Mouse (Mus musculus) gastrocnemius, postnatal 10 days (tissue): ENCODE measurements at regions not wholly inside any gene's neighbourhood (a gene's known extent, or its start where the extent isn't known, plus 50 kb on each side); places are given as distances from the start of the nearest gene placed in this dataset.

Experiments
- DNase-seq: peaks from one replicate; pipeline ENCODE4 v3.0.0; 2021; ENCODE audit warnings: mixed read lengths

DNA sequence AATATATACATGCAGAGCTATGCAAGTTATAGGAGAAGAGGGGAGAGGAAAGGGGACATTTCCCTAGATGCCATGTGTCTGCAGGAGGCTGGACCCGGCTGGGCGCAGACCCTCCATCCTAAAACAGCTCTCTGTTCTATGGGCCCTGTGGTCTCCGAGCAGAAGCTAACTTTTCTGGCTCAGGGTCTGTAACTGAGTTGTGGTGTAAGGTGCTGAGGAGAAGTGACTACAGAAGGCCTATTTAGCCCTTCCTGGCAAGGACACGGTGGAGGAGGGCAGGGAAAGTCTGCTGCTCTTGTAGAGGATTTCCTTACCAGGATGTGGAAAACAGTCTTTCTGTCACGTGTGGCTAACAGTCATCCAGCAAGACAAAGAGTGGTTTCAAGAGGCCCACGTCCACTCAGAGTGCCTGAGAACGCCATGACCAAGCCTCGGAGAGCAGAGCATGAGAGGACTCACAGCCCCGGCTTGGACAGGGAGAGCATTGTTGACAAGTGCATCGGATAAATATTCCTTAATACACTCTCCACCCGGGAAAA is 216.2 kb downstream of the Setd4 start:
- DNase-seq = no peak

DNA sequence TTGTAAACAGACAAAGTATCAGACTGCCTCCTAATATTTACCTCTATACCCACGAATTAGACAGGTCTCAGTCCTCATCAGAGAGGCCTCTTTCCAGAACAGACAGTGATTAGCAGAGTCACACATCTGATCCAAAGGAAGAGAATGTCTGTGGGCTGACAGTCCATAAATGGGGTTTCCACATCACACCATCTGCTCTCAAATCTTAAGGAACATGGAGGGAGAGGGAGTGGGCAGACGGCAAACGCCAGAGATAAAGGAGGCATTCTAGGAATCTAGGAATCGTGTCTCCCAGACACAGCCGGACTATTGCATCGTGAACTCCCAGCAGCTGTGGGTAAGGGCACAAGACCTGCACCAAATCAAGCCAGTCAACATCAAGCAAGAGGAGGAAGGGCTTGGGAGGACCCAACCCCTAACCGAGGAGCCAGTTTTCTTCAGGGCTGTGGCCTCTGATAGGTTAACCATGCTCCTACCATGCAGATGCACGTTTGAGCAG is 219.8 kb downstream of the Setd4 start:
- no peak for DNase-seq

- DNase-seq = no peak
Observed at GRCm38 (mm10) chr16:93382945-93383344, 220.9 kb downstream of the Setd4 start.

- no peak for DNase-seq
Observed at GRCm38 (mm10) chr16:93380717-93381671, 222.9 kb downstream of the Setd4 start.

DNA sequence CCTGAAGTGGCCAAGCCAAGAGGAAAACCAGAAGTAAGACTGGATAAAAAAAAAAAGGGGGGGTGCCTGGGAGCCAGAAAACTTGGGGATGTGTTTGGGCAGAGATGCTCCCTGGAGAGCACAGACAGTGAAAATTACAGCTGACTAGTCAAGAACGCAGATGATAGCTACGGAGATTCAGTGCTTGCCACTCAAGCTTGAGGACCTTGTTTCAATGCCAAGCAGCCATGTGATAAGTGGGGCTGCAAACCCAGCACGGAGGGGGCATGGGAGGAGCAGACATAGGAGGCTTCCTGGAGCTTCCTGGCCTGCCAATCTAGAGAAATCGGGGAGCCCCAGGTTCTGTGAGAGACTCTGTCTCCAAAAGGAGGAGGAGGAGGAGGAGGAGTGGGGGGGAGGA is 223.7 kb downstream of the Setd4 start:
- no peak for DNase-seq

DNA sequence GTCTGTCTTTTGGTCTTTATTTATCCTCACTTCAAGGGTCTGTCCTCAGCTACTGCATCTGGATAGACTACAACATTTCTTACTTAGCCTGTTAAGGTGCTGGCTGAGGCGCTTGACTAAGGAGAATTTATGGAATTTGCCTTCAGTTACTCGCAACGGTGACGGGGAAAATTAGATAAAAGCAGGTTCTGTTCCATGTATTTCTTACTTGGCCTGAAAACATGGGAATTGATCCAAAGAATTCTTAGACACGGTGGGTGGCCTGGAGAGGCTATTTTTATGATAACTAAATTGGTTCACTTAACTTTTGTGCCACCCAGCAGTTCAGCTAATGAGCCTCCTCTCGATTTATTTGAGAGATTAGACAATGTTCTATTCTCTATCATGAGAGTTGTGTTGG is 224.3 kb downstream of the Setd4 start:
- no peak for DNase-seq

DNA sequence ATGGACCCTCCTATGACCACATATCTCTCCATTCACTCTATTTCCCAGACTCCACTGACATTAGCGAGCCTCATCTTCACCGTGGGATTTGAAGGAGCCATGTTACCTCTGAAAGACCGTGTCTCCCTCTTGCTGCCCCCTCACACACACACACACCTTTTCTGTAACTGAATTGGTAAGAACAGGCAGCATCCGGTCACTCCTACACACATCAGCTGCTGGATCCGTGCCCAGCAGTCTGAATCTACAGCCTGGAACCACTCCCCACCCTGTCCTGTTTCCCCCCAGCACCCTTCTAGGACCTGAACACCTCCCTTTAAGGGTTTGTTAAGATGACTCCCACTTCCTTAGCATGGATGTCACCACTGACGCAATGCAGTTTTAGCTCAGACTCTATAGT is 229.2 kb downstream of the Setd4 start:
- no peak for DNase-seq

DNA sequence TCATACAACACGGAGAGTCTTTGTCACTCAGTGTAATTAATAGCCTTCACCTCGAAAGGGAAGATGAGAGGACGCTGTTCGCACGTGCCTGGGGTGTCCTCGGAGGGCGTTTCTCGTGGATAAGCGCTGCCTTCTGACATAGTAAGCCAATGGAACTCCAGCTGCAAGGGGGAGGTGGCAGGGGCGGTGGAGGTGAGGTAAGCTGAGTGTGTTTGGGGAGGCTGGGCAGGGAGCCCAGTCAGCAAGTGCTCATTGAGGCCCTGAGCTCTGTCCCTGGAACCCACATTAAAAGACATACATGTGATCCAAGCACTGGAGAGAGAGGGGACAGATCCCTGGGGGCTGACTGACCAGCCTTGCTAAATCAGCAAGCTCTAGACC is 234.1 kb downstream of the Setd4 start:
- no peak for DNase-seq

GRCm38 (mm10) chr16:93368824-93369765 is 234.8 kb downstream of the Setd4 start:
- DNase-seq = no peak

- no peak for DNase-seq
Observed at GRCm38 (mm10) chr16:93367995-93368394, 235.9 kb downstream of the Setd4 start.

GRCm38 (mm10) chr16:93367246-93367805 is 236.5 kb downstream of the Setd4 start:
- no peak for DNase-seq

- DNase-seq = no peak
Observed at GRCm38 (mm10) chr16:93366383-93366941, 237.4 kb downstream of the Setd4 start.

- DNase-seq = no peak
Observed at GRCm38 (mm10) chr16:93365236-93365951, 238.5 kb downstream of the Setd4 start.

- no peak for DNase-seq
Observed at GRCm38 (mm10) chr16:93359772-93360171, 244.1 kb downstream of the Setd4 start.

GRCm38 (mm10) chr16:93358613-93359012 is 245.2 kb downstream of the Setd4 start:
- DNase-seq = no peak

DNA sequence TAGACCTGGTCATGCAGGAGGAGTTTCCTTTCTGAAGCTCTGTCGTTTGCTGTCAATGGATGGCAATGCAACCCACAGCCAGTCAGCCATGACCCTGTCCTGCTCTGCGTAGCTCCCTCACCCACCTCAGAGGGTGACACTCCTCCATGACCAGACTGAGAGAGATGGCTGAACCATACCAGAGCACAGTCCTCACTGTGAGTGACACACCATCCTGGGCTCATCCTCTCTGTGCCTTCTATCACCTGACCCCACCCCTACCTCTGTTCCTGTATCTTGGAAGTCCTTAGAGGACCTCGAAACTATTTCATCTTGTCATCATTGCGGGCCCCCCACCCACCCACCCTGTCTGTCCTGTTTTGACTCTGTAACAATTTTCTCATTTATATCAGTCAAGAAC is 245.7 kb downstream of the Setd4 start:
- DNase-seq = no peak

- no peak for DNase-seq
Observed at GRCm38 (mm10) chr16:93355204-93355899, 248.5 kb downstream of the Setd4 start.

GRCm38 (mm10) chr16:93353971-93354370 is 249.9 kb downstream of the Setd4 start:
- no peak for DNase-seq

- DNase-seq = no peak
Observed at GRCm38 (mm10) chr16:93344555-93344954, 259.3 kb downstream of the Setd4 start.

- no peak for DNase-seq
Observed at GRCm38 (mm10) chr16:93342701-93343100, 261.2 kb downstream of the Setd4 start.

GRCm38 (mm10) chr16:93341791-93342190 is 262.1 kb downstream of the Setd4 start:
- no peak for DNase-seq
